Mouse (Mus musculus) right cerebral cortex, postnatal 10 days (tissue): Measurements from ENCODE around the gene Gm36245.
"Not testable (repeated sequence)": the region's sequence is repeated elsewhere in the genome, so short reads cannot be mapped to it uniquely, and the experiment has no call there.

Experiments
- DNase-seq, 2 experiments: peaks; one replicate each; pipeline ENCODE4 v3.0.0; 2021; ENCODE audit warnings: low spot score in 2 of 2

Gm36245 gene

GRCm38 (mm10) chr15:77598958-77599357, at the start of gene Gm36245:
Gene Gm36245 (plus strand): TSS chr15:77599258.
- no peak for DNase-seq

- no peak for DNase-seq
These were observed 37.3 kb upstream of the Gm36245 start, which contains the start of gene 1700025B11Rik for GRCm38 (mm10) chr15:77561792-77562191. Gene 1700025B11Rik (minus strand): TSS chr15:77561892.

GRCm38 (mm10) chr15:77563219-77563618, 35.8 kb upstream of the Gm36245 start:
- no peak for DNase-seq

GRCm38 (mm10) chr15:77578801-77579200, 20.3 kb upstream of the Gm36245 start:
- DNase-seq: no peak

- DNase-seq: no peak
These were observed 19.7 kb upstream of the Gm36245 start for GRCm38 (mm10) chr15:77579311-77579710.

GRCm38 (mm10) chr15:77581681-77582080, 17.4 kb upstream of the Gm36245 start:
- peak; percentile 28 to 32 for DNase-seq

GRCm38 (mm10) chr15:77587026-77587425, 12.0 kb upstream of the Gm36245 start:
- DNase-seq: no peak

- DNase-seq: no peak
These were observed 10.1 kb upstream of the Gm36245 start for GRCm38 (mm10) chr15:77588981-77589380.

- DNase-seq: no peak
These were observed 8.2 kb upstream of the Gm36245 start for GRCm38 (mm10) chr15:77590881-77591280.

- DNase-seq: no peak
These were observed 5.5 kb upstream of the Gm36245 start for GRCm38 (mm10) chr15:77593557-77593956.

- DNase-seq: no peak
These were observed 3.1 kb upstream of the Gm36245 start, which contains the start of gene Apol10b for GRCm38 (mm10) chr15:77595961-77596360. Gene Apol10b (minus strand): TSS chr15:77596125.

GRCm38 (mm10) chr15:77598429-77598828, 629 bp upstream of the Gm36245 start:
- no peak for DNase-seq

- DNase-seq: no peak
These were observed 7.0 kb downstream of the Gm36245 start for GRCm38 (mm10) chr15:77606069-77606468.

- no peak for DNase-seq
These were observed 25.7 kb downstream of the Gm36245 start for GRCm38 (mm10) chr15:77624710-77625109.

- DNase-seq: not testable (repeated sequence)
These were observed 27.4 kb downstream of the Gm36245 start for GRCm38 (mm10) chr15:77626471-77626870.

GRCm38 (mm10) chr15:77628647-77629046, 29.6 kb downstream of the Gm36245 start:
- DNase-seq: not testable (repeated sequence)

- not testable (repeated sequence) for DNase-seq
These were observed 30.8 kb downstream of the Gm36245 start for GRCm38 (mm10) chr15:77629822-77630221.

- not testable (repeated sequence) for DNase-seq
These were observed 44.1 kb downstream of the Gm36245 start, which contains the start of gene Apol11b for GRCm38 (mm10) chr15:77643176-77643575. Gene Apol11b (minus strand): TSS chr15:77643286.

- not testable (repeated sequence) for DNase-seq
These were observed 52.1 kb downstream of the Gm36245 start for GRCm38 (mm10) chr15:77651143-77651542.
